Comparison of ENCODE assay signal across 10 mouse cellular contexts in genomic region chr12:87418921-87419320, GRCm38 (mm10). TPM values are rescaled to one million over a fixed set of nuclear protein-coding genes. Genes with fewer than 3 reads are reported as not detected.
DNase-seq lines count a peak whose midpoint lies in the region; ATAC-seq lines count a peak whose summit lies in the region.
"Had no signal": no experiment of that assay in that cellular context is flagged by ENCODE, and none has a peak within 500 bp of the region (broad histone marks: within the 10 kb centered on the region; RNA-seq: fewer than 3 reads in every experiment).

No protein-coding gene starts in this region.

- DNase-seq in kidney, adult 9 months: no peak
- peak; percentile 45 for DNase-seq in embryo, embryonic 11 days
- DNase-seq in hindbrain, embryonic 14.5 days (ENCODE audit: low spot score): peak; percentile 82
- DNase-seq in heart, postnatal 10 days: no peak
- no peak for DNase-seq in spleen, postnatal 10 days (ENCODE audit: low spot score in 2 of 2)
- DNase-seq in kidney, postnatal 10 days: no peak
- DNase-seq: heart, adult 18-20 months had no signal

- H3K4me3 ChIP-seq in kidney, embryonic 15.5 days (replicated peaks): no peak overlapping the region
- H3K4me3 ChIP-seq in hindbrain, embryonic 14.5 days (replicated peaks; ENCODE audit: low read length): no peak overlapping the region
- H3K4me3 ChIP-seq in neural tube, embryonic 13.5 days: no peak overlapping the region

- 0 out of 2 replicates have a peak, but pooled peaks cover 8% of the 10 kb centered on the region for H3K4me1 ChIP-seq in kidney, embryonic 15.5 days
- H3K4me1 ChIP-seq in hindbrain, embryonic 14.5 days (replicated peaks; ENCODE audit: control insufficient read depth, insufficient read depth, low read length): peaks cover 14% of the 10 kb centered on the region
- peaks cover 18% of the 10 kb centered on the region for H3K4me1 ChIP-seq in neural tube, embryonic 13.5 days (replicated peaks)

- ATAC-seq in kidney, embryonic 15.5 days (replicated peaks; ENCODE audit: low FRiP score): peak; percentile 48
- ATAC-seq in hindbrain, embryonic 14.5 days (ENCODE audit: low FRiP score): peak; percentile 90
- ATAC-seq in neural tube, embryonic 13.5 days (ENCODE audit: low read depth): peak; percentile 91
- ATAC-seq: intestine, postnatal 0 days had no signal

- no peak overlapping the region for H3K27ac ChIP-seq in kidney, embryonic 15.5 days
- peak overlapping the region; percentile 80 for H3K27ac ChIP-seq in hindbrain, embryonic 14.5 days
- H3K27ac ChIP-seq in neural tube, embryonic 13.5 days (replicated peaks): peak overlapping the region; percentile 91

- H3K4me2 ChIP-seq in kidney, embryonic 15.5 days: no peak overlapping the region
- 0 out of 2 replicates have a peak overlapping the region, but pooled peaks have one; percentile 2 for H3K4me2 ChIP-seq in hindbrain, embryonic 14.5 days (replicated peaks)
- 0 out of 2 replicates have a peak overlapping the region, but pooled peaks have one; percentile 4 for H3K4me2 ChIP-seq in neural tube, embryonic 13.5 days

- 59% methylated on average over 5 of the region's 5 CpGs for WGBS in kidney, embryonic 15.5 days
- 33% methylated on average over 5 of the region's 5 CpGs for WGBS in hindbrain, embryonic 14.5 days
- 21% methylated on average over 5 of the region's 5 CpGs for WGBS in neural tube, embryonic 13.5 days

- intact Hi-C loops in heart, postnatal 10 days (cut with DNase I): loop anchor here (5.0 kb wide), 3 partner anchors 72 to 287 kb away; partner anchors contain the start of genes Ahsa1 and Vipas39

- peaks cover 15% of the 10 kb centered on the region for H3K36me3 ChIP-seq in kidney, embryonic 15.5 days
- H3K36me3 ChIP-seq in hindbrain, embryonic 14.5 days (replicated peaks; ENCODE audit: control insufficient read depth, insufficient read depth): 0 out of 2 replicates have a peak, but pooled peaks cover 4% of the 10 kb centered on the region
- H3K36me3 ChIP-seq in neural tube, embryonic 13.5 days: peaks cover 7% of the 10 kb centered on the region

- no peaks in the 10 kb centered on the region for H3K9me3 ChIP-seq in kidney, embryonic 15.5 days (replicated peaks)
- no peaks in the 10 kb centered on the region for H3K9me3 ChIP-seq in hindbrain, embryonic 14.5 days (ENCODE audit: control insufficient read depth, low read length)
- H3K9me3 ChIP-seq in neural tube, embryonic 13.5 days: no peaks in the 10 kb centered on the region

- H3K27me3 ChIP-seq in kidney, embryonic 15.5 days: no peaks in the 10 kb centered on the region
- no peaks in the 10 kb centered on the region for H3K27me3 ChIP-seq in hindbrain, embryonic 14.5 days (ENCODE audit: control insufficient read depth, insufficient read depth, low read length)
- H3K27me3 ChIP-seq in neural tube, embryonic 13.5 days: no peaks in the 10 kb centered on the region

- no peak overlapping the region for H3K9ac ChIP-seq in kidney, embryonic 15.5 days
- no peak overlapping the region for H3K9ac ChIP-seq in hindbrain, embryonic 14.5 days
- no peak overlapping the region for H3K9ac ChIP-seq in neural tube, embryonic 13.5 days

RNA-seq across cellular contexts. Expression of gene Slirp, which starts 24.8 kb away (rescaled TPM):
- polyA plus RNA-seq in kidney, embryonic 15.5 days (2015; fragmentation: Nextera tagmentation; extraction: Ambion mirVana): 310 and 326 TPM in 2 replicates
- 195 and 248 TPM in 2 replicates for polyA plus RNA-seq in hindbrain, embryonic 14.5 days (2014; fragmentation: Nextera tagmentation; extraction: Ambion mirVana)
- polyA plus RNA-seq in neural tube, embryonic 13.5 days (2015; fragmentation: Nextera tagmentation; extraction: Ambion mirVana): 293 and 311 TPM in 2 replicates
- 100 to 1,000 TPM; 151 to 152 TPM for total RNA-seq in heart, postnatal 10 days (2021)

RNA-seq across cellular contexts. Expression of gene Alkbh1, which starts 24.9 kb away (rescaled TPM):
- 61.9 and 64.6 TPM in 2 replicates for polyA plus RNA-seq in kidney, embryonic 15.5 days (2015; fragmentation: Nextera tagmentation; extraction: Ambion mirVana)
- 28.7 and 36.3 TPM in 2 replicates for polyA plus RNA-seq in hindbrain, embryonic 14.5 days (2014; fragmentation: Nextera tagmentation; extraction: Ambion mirVana)
- polyA plus RNA-seq in neural tube, embryonic 13.5 days (2015; fragmentation: Nextera tagmentation; extraction: Ambion mirVana): 41.7 and 43.9 TPM in 2 replicates
- total RNA-seq in heart, postnatal 10 days (2021): 10 to 100 TPM; 12.4 to 13.3 TPM

RNA-seq across cellular contexts. Expression of gene Sptlc2, which starts 30.8 kb away (rescaled TPM):
- 75.4 and 78.5 TPM in 2 replicates for polyA plus RNA-seq in kidney, embryonic 15.5 days (2015; fragmentation: Nextera tagmentation; extraction: Ambion mirVana)
- polyA plus RNA-seq in hindbrain, embryonic 14.5 days (2014; fragmentation: Nextera tagmentation; extraction: Ambion mirVana): 72.0 and 72.5 TPM in 2 replicates
- polyA plus RNA-seq in neural tube, embryonic 13.5 days (2015; fragmentation: Nextera tagmentation; extraction: Ambion mirVana): 63.9 and 65.1 TPM in 2 replicates
- total RNA-seq in heart, postnatal 10 days (2021): 10 to 100 TPM; 51.9 to 58.9 TPM

RNA-seq across cellular contexts. Expression of gene Snw1, which starts 53.2 kb away (rescaled TPM):
- polyA plus RNA-seq in kidney, embryonic 15.5 days (2015; fragmentation: Nextera tagmentation; extraction: Ambion mirVana): 135 and 136 TPM in 2 replicates
- polyA plus RNA-seq in hindbrain, embryonic 14.5 days (2014; fragmentation: Nextera tagmentation; extraction: Ambion mirVana): 101 and 102 TPM in 2 replicates
- 122 and 124 TPM in 2 replicates for polyA plus RNA-seq in neural tube, embryonic 13.5 days (2015; fragmentation: Nextera tagmentation; extraction: Ambion mirVana)
- total RNA-seq in heart, postnatal 10 days (2021): 10 to 100 TPM; 47.1 to 53.2 TPM

Comparison
In these comparisons a context has a peak if more than half of its experiments do, and no peak if none do; other contexts are left out.
1. DNase-seq: peak in embryo, embryonic 11 days (single experiment) and hindbrain, embryonic 14.5 days (single experiment); none in kidney, adult 9 months (single experiment), heart, postnatal 10 days (0 of 2), spleen, postnatal 10 days (0 of 2) and kidney, postnatal 10 days (single experiment).
2. Peak in every context shown above with its lines, with median percentiles within 50 percentile points of each other: ATAC-seq.